Mouse (Mus musculus): ENCODE data around the gene Exoc7.

Exoc7 gene

DNA sequence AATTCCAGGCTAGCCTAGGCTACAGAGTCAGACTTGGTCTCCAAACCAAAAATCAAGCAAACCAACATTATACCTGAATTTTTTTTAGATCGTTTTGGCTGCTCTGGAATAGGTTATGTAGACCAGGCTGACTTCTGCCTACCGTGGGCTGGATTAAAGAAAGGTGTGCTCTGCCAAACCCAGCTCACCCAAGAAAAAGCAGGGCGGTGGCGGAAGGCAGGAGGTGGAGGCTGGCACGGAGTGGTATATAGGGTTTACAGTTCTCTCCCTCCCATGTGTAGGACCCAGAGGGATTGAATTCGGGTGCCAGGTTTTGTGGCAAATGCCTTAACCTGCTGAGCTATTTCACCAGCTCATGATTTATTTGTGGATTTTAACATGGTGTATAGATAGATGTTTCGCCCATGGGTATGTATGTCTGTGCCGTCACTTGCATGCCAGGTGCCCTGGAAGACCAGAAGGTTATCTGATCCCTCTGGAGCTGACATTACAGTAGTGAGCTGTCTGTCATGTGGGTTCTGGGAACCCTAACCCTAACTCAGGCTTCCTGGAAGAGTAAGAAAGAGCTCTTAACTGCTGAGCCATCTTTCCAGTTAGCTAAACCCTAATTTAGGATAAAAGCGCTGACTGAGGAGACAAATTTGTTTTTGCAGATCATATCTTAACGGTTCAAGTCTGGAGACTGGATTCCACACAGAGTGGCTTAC, at the start of gene Exoc7:
Gene Exoc7 (minus strand): TSS at position 215 of the 707 bp plus-strand sequence.
- no peak for DNase-seq (ENCODE audit: low spot score in 2 of 2)

DNA sequence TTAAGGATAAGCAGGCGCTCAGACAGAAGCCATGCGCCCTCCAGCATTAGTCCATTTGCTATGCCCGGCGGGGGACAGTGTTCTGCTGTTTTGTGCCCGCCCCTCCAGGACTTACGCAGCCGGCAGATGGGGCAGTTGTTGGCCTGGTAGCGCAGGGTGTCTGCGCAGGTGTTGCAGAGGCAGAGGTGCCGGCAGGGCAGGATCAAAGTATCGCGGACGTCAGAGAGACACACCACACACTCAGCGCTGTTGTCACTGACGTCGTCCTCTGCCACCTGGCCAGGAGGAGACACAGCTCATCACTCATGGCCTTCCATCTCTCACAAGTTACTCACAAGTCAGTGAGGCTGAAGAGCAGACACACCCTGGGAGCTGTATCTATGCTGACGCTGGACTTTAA, 47.5 kb upstream of the Exoc7 start:
- DNase-seq (ENCODE audit: low spot score in 2 of 2), result no peak

DNA sequence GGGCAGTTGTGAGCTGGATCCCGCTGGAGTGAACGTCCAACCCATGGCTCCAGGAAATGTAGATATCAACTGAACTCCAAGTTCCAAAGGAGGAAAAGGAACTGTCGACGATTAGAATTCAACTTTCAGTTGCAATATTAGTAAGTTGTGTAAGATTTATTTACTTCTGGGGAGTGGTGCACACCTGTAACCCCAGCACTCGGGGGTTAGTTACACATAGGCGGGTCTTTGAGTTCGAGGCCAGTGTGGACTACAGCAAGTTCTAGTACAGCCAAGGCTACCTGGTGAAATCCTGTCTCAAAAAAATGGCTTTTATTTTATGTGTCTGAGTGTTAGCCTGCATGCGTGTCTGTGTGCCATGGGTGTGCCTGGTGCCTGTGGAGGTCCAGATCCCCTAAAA, 46.5 kb upstream of the Exoc7 start:
- no peak for DNase-seq (ENCODE audit: low spot score in 2 of 2)

DNA sequence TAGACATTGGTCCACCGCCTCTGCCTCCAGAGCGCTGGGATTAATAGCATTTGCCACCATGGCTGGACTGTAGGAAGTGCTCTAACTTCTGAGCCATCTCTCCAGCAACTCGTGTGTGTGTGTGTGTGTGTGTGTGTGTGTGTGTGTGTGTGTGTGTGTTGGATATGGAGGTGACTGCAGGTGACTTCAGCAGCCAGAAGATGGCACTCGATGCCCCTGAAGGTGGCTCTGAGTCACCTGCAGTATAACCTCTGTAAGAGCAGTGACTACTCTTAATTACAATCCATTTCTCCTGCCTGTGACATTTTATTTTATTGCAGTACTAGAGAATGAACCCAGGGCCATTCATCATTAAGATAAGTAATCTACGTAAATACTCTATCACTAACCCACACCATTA, 44.3 kb upstream of the Exoc7 start:
- DNase-seq (ENCODE audit: low spot score in 2 of 2), result no peak

DNA sequence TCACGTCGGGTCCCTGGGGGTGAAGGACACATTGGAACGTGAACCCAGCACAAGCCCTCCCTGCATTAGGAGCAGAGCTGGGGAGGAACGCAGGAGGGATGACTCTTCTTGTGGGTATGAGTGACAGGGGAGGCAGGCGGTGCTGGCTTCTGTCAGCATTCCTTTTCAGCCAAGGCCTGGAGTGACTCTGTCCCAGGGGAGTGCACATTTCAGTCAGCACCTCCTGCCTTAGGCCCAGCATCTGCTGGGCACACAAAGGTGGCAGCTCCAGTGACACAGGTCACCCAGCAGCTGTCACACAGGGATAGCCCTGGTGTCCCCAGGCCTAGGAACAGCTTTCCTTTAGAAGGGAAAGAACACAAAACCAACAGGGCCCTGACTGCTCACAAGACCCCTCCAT, 40.9 kb upstream of the Exoc7 start:
- DNase-seq (ENCODE audit: low spot score in 2 of 2), result no peak

DNA sequence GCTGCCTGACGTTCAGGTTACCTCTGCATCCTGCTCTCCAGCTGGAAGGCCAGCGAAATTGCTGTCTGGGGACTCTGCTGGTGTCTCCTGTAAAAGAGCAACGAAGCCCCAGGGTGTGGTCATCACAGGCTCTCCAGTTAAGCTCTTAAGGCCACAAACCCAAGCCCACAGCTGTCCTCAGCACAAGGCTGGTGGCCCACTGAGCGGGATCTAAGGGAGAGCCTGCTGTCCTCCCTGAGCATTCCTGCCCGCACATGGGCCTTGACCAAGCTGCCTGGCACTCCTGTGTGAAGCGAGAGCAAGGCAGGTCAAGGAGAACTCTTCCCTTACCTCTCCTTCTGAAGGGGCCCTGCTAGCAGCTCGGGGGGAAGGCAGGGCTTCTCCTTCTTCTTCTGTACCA, 40.0 kb upstream of the Exoc7 start:
- no peak for DNase-seq (ENCODE audit: low spot score in 2 of 2)

DNA sequence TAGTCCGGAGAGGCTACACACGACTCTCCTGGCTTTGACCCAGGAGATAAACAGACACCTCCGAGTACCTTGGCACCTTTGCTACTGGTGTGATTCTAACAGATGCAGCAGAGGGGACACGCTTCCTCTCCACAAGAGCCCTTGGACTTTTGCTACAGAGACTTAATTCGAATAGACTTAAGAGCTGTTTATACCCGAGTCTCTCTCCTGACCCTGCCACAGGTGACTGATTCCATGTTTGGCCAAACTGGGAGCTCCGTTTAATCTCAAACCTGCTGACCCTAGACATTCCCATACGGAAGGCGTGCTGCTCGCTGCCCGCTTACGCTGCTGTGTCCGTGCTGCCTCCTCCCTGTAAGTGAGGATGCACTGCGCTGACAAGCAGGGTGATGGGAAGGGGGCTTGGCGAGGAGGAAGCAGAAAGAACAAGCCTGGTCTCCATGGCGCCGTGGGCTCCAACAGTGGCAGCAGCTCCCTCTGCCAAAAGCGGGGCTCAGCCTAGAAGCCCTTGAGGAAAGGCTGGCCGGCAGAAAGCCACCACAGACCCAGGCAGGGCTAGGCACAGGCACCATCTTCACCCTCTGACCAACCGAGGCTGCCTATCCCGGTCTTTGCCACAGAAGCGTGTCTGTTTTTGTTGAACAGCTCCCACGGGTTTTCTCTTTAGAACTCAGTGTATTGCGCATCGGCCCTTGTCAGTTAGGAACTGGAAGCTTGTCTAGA, 35.2 kb upstream of the Exoc7 start:
- no peak for DNase-seq (ENCODE audit: low spot score in 2 of 2)

DNA sequence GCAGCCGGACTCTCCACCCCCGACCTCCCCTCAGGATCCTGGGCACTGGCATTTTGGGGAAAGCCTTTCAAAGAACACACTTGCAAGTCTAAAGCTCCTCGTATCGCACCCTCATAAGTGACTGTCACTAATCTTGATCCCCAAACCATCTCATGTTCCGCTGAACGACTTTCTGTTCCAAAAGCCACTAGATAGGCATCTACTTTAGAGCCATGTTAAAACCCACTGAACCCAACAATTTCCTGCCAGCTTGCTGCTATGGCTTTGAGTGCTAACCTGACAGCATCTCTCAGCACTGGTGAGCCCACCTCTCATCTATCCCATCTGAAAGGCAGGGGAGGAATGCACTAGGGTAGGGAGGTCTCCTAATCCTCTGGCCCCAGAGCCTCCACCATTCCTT, 30.5 kb upstream of the Exoc7 start:
- no peak for DNase-seq (ENCODE audit: low spot score in 2 of 2)

DNA sequence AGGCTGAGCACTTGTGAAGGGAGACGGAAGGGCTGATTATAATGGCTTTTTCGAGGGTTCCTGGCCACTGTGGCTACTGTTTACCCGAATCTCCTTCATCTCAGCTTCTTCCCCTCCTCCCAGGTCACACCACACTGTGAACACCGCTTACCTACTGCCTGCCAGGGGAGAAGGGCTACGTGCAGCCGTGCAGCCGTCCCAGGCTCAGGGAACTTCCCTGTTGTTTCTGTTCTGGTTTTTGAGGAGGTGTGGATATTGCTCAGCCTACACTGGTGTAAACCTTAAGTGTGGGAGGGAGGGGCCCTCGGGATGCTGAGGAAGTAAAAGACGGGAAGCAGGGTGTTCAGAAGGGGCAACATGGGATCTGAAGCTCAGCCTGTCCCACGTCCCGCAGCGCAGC, 30.0 kb upstream of the Exoc7 start:
- DNase-seq (ENCODE audit: low spot score in 2 of 2), result no peak

DNA sequence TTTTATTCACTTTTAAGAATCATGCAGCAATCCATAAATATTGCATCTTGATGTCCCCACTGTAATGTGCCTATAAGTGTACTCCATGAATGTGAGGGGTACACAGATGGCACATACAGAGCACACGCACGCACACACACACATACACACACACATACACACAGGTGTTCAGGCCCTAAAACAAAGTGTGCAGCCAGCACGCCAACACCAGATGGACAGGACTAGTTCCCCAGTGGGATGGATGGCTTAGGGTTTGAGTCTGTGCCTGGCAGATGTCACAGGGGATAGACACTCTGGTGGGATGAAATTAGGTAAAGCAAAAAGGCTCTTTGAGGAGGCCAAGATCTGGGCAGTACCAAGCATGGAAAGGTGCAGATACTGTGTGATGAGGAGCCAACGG, 29.4 kb upstream of the Exoc7 start:
- DNase-seq (ENCODE audit: low spot score in 2 of 2), result no peak

DNA sequence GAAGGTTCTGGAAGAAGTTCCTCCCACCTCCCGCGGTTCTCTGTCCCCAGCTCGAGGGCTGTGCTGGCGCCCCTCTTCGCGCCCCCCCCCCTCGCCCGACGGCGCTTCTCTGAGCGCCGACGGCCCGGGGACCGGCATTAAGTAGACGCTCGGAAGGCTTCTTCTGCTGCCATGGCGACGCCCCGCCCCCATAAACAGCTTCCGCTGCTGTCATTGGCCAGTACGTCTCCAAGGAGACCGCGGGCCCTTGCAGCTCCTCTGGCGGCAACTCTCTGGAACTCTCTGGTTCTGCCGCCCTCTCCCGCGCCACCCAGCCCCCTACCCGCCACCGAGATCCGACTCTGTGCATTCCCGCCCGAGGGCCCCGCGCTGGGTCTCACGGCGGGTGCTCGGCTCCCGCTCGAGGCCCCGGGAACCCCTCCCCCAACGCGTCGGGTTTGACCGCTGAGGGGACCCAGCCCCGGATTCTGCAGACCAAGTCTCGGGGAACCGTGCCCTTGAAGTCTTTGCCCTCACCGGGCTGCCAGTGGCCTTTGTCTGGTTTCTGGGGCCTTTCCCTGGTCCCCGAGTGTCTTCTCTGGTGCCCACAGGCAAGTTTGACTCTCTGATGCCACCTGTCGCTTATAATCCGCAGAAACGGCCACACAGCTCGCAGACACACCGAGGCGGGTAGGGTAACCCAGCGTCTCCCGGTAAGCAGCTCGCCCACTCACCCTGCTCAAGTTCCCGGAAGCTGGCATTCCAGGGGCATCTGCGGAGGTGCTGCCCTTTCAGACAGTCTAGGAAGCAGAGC, 28.4 kb upstream of the Exoc7 start, which contains the start of gene Foxj1:
Gene Foxj1 (minus strand): TSS at position 156 of the 793 bp plus-strand sequence.
- peak; percentile 95 to 97 for DNase-seq (ENCODE audit: low spot score in 2 of 2)

DNA sequence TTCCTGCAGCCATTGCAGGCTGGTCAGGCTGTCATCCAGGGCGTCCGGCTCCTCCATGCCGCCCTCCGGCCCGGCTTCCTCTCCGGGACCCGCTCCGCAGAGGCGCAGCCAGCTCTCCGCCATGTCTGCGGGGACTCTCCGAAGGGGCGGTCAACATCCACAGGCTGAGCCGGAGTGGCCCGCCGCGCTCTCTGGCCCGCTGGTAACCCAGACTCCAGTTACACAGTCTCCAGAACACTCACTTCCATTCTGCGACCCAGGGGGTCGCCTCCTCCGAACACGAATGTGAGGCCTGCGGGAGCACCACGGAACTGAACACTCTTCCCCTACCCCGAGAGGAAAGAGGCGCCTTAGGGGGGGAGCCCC, 27.4 kb upstream of the Exoc7 start:
- DNase-seq (ENCODE audit: low spot score in 2 of 2), result no peak

DNA sequence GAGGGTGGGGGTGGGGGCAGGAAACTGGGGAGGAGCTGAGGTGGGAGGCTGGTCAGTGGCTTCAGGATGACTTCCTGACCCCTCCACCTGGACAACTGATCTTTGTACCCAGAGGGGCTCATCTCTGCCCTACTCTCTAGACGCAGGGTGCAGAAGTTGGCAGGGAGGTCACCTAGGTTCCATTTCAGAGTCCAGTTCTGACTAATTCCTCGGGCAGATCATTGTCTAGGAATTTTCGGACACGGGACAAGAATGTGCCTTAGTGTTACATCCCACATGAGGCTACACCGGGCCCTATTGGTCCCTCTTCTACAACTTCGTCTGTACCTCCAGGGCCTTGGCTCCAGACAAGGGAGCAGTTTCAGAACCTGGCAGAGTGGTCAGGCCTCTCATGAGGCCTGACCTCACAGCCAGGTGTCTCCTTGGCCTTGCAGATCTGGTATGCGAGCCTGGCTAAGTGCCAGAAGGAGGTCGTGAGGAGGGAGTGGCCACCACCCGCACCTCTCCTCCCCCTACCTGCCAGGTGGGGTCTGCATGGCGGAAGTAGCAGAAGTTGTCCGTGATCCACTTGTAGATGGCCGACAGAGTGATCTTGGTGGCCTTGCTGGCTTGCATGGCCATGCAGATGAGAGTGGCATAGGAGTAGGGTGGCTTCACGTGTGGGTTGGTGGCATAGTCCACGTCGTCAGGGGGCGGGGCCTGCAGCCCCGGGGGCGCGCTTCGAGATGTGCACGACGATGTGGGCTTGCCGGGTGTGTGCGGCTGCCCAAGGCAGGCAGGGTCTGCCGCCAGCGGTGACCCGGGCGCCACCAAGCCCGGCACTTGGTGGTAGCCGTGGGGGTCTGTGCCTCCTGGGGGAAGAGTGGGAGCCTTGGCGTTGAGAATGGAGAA, 26.7 kb upstream of the Exoc7 start:
- DNase-seq (ENCODE audit: low spot score in 2 of 2), result no peak

DNA sequence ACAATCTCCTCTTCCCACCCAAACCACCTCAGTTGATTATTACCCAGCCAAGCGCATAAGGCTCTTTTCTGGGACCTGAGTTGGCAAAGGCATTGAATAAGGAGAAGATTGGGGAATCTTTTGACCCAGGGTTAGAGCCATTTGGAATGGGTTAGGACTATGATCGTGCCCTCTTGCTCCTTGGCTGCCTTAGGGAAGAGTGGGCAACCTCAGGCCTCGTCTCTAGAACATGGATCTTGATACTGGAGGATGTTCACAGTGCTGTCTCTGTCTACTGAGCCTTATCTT, 25.9 kb upstream of the Exoc7 start:
- DNase-seq (ENCODE audit: low spot score in 2 of 2), result no peak

DNA sequence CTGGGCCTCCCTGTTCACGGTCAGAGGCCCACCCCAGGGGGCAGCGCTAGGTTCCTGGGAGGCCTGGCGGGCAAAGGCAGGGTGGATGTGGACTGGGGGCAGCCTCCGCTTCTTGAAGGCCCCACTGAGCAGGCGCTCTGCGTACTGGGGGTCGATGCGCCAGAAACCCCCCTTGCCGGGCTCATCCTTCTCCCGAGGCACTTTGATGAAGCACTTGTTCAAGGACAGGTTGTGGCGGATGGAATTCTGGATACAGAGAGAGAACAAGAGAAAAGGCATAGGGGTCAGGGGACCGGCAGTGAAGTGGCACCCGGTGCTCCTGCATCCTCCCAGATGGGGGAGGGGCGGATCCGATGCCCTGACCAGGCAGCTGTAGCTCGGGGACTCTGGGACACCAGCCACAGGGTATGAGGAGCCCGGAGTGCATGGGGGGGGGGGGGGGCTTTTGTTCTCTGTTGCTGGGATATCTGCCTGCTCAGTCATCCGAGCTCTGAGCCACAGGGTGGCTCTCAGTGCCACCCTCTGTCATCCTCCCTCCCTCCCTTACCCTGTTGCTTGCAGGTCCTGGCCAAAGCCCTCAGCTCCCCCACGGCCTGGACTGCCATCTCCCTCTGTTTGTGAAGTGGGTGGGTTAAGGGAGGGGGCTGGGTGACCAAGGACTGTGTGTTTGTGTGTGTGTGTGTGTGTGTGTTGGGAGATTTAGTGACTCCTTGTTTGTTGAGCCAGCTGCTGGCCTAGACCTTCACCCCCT, 25.4 kb upstream of the Exoc7 start:
- DNase-seq (ENCODE audit: low spot score in 2 of 2), result no peak

DNA sequence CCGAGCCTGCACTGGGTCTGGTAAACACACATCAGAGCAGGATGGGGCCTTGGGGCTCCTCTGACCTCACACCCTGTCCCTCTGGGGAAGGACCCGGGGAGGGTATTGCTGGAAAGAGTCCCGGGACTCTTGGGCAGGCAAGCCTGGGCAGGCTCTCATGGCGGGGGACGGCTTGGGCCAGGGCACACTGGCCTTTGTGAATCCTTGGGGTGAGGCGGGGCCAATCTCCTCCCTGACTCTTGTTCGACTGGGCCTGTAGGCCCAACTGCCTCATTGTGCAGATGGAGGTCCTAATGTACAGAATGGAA, 23.1 kb upstream of the Exoc7 start:
- peak; percentile 48 to 69 for DNase-seq (ENCODE audit: low spot score in 2 of 2)

DNA sequence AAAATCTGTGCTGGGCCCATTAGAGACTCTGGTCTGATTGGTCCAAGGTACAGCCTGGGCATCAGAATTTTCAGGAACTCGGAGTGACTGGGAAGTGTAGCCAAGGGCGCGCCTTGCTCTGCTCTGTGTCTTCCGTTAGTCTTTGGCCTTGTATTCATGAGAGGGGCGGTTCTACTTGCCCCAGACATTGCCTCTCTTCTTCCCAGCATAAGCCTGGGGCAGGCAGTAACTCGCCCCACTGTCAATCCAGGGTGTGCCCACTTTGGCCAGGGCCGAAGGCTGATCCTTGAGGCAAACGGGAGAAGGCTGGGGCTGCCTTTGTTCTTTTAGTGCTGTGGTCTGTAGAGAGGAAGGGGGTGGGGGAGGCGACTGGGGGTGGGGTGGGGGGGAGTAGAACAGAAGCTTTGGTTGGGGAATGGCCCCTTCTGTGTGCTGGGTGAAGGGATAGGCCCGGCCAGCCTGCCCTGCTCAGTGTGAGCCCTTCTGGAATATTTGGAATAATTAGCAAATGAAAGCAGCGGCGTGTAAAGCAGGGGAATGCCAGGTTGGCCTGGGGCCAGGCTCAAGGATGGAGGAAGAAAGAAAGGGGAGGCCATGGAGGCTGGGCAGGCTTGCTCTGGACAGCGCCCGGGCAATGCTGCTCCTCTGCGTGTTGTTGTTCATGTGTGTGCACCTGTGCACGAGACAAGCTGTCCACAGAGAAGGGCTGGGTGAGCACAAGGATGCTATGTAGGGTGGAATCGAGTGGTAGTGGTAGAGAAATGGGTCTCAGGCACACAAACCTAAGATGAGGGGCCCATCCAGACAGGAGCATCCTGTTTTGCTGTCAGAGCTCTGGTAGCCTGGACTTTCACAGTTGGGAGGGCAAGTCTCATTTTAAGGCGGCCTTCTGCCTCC, 22.5 kb upstream of the Exoc7 start:
- peak in 1 of 2 experiments; percentile 40 for DNase-seq (ENCODE audit: low spot score in 2 of 2)

DNA sequence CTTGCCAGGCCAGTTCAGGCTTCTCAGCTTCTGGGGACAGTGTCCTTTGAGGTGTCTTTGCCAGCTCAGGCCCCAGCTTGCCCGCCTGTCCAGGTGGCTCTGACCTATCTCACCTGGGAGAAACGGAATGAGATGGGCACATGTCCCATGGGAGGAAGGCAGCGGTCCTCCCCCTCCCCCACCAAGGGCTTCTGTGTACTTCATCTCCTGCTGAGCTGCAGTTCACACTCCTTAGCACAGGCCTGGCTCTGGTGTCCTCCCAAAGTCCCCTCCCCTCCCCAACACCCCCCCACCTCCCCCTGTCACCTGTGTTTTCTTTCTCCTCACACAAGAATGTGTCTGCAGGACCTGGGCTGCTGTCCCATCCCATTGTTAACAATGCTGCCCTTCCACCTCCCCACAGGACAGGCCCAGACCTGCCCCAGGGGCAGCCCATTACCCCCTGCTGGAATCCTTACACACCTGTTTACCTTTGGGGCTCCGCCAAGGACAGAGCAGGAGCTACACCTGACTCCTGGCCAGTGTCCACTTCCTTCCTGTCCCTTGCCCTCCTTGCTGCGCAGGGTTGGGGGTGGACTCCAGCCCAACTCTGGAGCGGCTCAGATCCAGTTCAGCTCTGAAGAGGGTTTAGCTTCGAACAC, 20.1 kb upstream of the Exoc7 start:
- peak; percentile 73 to 74 for DNase-seq (ENCODE audit: low spot score in 2 of 2)

DNA sequence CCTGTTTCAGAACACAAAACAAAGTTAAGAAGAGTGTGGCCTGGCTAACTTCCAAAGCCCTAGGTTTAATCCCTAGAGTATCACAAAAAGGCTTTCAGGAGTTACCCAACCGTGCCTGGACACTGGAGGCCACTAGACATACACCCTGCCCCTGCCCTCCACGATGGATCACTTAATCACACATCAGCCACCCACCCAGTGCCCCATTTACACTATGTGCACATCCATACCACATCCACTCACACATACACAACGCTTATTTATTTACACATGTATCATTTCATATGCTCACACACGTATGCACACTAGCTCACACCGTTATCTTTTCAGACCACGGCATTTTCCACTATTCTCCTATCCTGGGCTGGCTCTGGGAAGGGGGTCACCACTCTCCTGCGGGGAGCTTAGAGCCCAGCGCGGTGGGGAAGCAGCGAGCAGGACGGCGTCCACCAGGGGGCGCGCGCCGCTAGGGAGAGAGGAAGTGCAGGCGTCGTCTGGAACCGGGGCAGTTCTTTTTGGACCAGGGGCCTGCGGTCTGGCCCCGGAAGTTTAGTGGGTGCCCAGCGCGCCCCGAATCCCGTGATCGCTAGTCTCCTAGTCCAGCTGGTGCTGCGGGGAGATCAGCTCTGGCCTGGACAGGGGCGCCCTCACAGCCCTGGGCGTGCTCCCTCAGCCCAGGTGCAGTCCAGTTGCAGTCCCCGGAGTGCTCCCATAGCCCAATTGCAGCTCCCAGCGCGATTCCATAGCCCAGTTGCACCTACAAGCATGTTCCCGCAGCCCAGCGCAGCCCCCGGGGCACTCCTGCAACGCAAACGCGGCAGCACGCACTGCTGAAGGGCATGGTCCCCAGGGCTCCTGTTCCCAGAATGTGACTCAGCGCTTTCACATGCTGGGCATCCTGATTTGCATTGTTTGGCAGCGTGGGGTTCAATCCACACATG, 12.0 kb upstream of the Exoc7 start:
- DNase-seq (ENCODE audit: low spot score in 2 of 2), result peak; percentile 75 to 85

Measured in urinary bladder, postnatal 36 days (tissue).